In the genomic region with DNA sequence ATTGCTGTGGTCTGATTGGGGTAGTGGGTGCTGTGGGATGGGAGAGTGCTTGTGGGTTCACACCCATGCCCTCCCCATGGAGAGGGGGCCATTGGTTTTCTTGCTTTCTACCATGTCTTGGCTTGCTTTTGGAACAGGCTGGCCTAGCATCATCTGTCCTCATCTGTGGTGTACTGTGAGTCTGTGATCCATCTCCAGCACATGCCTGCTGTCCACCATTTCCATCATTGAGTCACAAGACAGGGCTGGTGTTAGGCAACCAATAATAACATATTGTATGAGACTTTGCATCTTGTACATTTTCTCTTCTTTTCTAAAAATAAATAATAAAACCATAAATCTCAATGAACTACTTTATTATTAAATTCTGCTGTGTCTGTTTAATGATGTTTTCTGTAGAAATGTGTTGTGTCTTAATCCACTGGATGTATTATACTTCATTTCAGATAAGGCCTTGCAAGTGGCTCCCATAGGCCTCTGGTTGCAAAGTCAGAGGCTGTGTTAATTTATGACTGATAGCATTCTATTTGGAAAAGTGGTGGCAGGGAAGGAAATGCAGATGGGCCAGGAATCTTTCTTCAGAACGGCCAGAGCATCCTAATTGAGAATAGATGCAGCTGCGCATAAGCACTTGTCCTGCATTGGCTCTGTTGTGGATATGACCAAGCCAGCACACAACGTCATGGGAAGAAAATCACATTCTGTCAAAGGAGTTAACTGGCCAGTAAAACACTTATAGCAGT, we compare ENCODE assay signal across 28 mouse cellular contexts. TPM values are rescaled to one million over a fixed set of nuclear protein-coding genes. Genes with fewer than 3 reads are reported as not detected.
DNase-seq lines count a peak whose midpoint lies in the region; ATAC-seq and TF ChIP-seq lines count a peak whose summit lies in the region.
"Had no signal": no experiment of that assay in that cellular context is flagged by ENCODE, and none has a peak within 500 bp of the region (broad histone marks: within the 10 kb centered on the region; RNA-seq: fewer than 3 reads in every experiment).

No protein-coding gene starts in this region.

- H3K27ac ChIP-seq in heart, postnatal 0 days (ENCODE audit: low read depth): no peak overlapping the region
- no peak overlapping the region for H3K27ac ChIP-seq in heart, embryonic 11.5 days (ENCODE audit: low read depth, low read length)
- no peak overlapping the region for H3K27ac ChIP-seq in intestine, embryonic 15.5 days
- no peak overlapping the region for H3K27ac ChIP-seq in lung, postnatal 0 days (ENCODE audit: low read length)
- H3K27ac ChIP-seq in stomach, embryonic 15.5 days: peak overlapping the region; percentile 35; the same call in 1 of the 2 replicates
- no peak overlapping the region for H3K27ac ChIP-seq in layer of hippocampus, adult 2 months
- H3K27ac ChIP-seq: forebrain, embryonic 12.5 days; limb, embryonic 10.5 days; neural tube, embryonic 13.5 days had no signal

- no peak overlapping the region for H3K9ac ChIP-seq in heart, postnatal 0 days (replicated peaks; ENCODE audit: low read depth, low read length)
- H3K9ac ChIP-seq in heart, embryonic 11.5 days (ENCODE audit: low read depth, low read length): no peak overlapping the region
- no peak overlapping the region for H3K9ac ChIP-seq in intestine, embryonic 15.5 days
- H3K9ac ChIP-seq in lung, postnatal 0 days (replicated peaks; ENCODE audit: low read depth): no peak overlapping the region
- no peak overlapping the region for H3K9ac ChIP-seq in stomach, embryonic 15.5 days
- H3K9ac ChIP-seq: forebrain, embryonic 12.5 days; liver, postnatal 0 days; neural tube, embryonic 13.5 days had no signal

- no peak for TF ChIP-seq CTCF in heart, postnatal 0 days (IDR thresholded peaks at IDR 0.05; ENCODE audit: low read depth)
- no peak for TF ChIP-seq CTCF in lung, postnatal 0 days (IDR thresholded peaks at IDR 0.05)
- TF ChIP-seq CTCF in layer of hippocampus, adult 2 months (conservative IDR thresholded peaks at IDR 0.05): no peak

- no peaks in the 10 kb centered on the region for H3K27me3 ChIP-seq in heart, postnatal 0 days (ENCODE audit: control insufficient read depth, insufficient read depth, low read length)
- no peaks in the 10 kb centered on the region for H3K27me3 ChIP-seq in heart, embryonic 11.5 days (ENCODE audit: control insufficient read depth, insufficient read depth, low read length)
- no peaks in the 10 kb centered on the region for H3K27me3 ChIP-seq in intestine, embryonic 15.5 days (replicated peaks)
- no peaks in the 10 kb centered on the region for H3K27me3 ChIP-seq in lung, postnatal 0 days (replicated peaks; ENCODE audit: insufficient read depth, low read length)
- no peaks in the 10 kb centered on the region for H3K27me3 ChIP-seq in stomach, embryonic 15.5 days (replicated peaks)
- H3K27me3 ChIP-seq: forebrain, embryonic 12.5 days; neural tube, embryonic 13.5 days had no signal

- TF ChIP-seq EP300 in heart, postnatal 0 days (IDR thresholded peaks at IDR 0.05; ENCODE audit: low read depth): no peak
- TF ChIP-seq EP300 in lung, postnatal 0 days (IDR thresholded peaks at IDR 0.05): peak; percentile 21; the same call in 1 of the 2 replicates

- 70% methylated on average over 3 of the region's 3 CpGs for WGBS in heart, postnatal 0 days
- 83% methylated on average over 3 of the region's 3 CpGs for WGBS in heart, embryonic 11.5 days (ENCODE audit: insufficient replicate concordance)
- WGBS in intestine, embryonic 15.5 days: 52% methylated on average over 3 of the region's 3 CpGs
- WGBS in lung, postnatal 0 days: 52% methylated on average over 3 of the region's 3 CpGs
- 47% methylated on average over 3 of the region's 3 CpGs for WGBS in stomach, embryonic 15.5 days

- H3K4me2 ChIP-seq in heart, postnatal 0 days (ENCODE audit: low read depth, low read length): no peak overlapping the region
- H3K4me2 ChIP-seq in heart, embryonic 11.5 days: no peak overlapping the region
- H3K4me2 ChIP-seq in intestine, embryonic 15.5 days (replicated peaks): no peak overlapping the region
- no peak overlapping the region for H3K4me2 ChIP-seq in lung, postnatal 0 days (replicated peaks; ENCODE audit: low read depth, low read length)
- no peak overlapping the region for H3K4me2 ChIP-seq in stomach, embryonic 15.5 days
- H3K4me2 ChIP-seq: forebrain, embryonic 12.5 days; midbrain, embryonic 11.5 days; neural tube, embryonic 13.5 days had no signal

- 0 out of 2 replicates have a peak, but pooled peaks have one; percentile 11 for ATAC-seq in heart, postnatal 0 days (ENCODE audit: insufficient read depth, low read depth)
- no peak for ATAC-seq in heart, embryonic 11.5 days (replicated peaks; ENCODE audit: insufficient number of reproducible peaks, low FRiP score, low TSS enrichment)
- 0 out of 2 replicates have a peak, but pooled peaks have one; percentile 20 for ATAC-seq in intestine, embryonic 15.5 days
- peak; percentile 86 for ATAC-seq in lung, postnatal 0 days
- ATAC-seq in stomach, embryonic 15.5 days (ENCODE audit: insufficient read depth, low FRiP score, low read depth): no peak
- ATAC-seq: liver, postnatal 0 days had no signal

- 0 out of 2 replicates have a peak, but pooled peaks cover 3% of the 10 kb centered on the region for H3K9me3 ChIP-seq in heart, postnatal 0 days (replicated peaks; ENCODE audit: control insufficient read depth, low read length)
- no peaks in the 10 kb centered on the region for H3K9me3 ChIP-seq in heart, embryonic 11.5 days (replicated peaks; ENCODE audit: control insufficient read depth, low read length)
- no peaks in the 10 kb centered on the region for H3K9me3 ChIP-seq in intestine, embryonic 15.5 days
- H3K9me3 ChIP-seq in lung, postnatal 0 days (ENCODE audit: low read length): 0 out of 2 replicates have a peak, but pooled peaks cover 5% of the 10 kb centered on the region
- no peaks in the 10 kb centered on the region for H3K9me3 ChIP-seq in stomach, embryonic 15.5 days
- H3K9me3 ChIP-seq: forebrain, embryonic 12.5 days; limb, embryonic 10.5 days had no signal

- H3K36me3 ChIP-seq in heart, postnatal 0 days (replicated peaks; ENCODE audit: control insufficient read depth, insufficient read depth, low read length): no peaks in the 10 kb centered on the region
- no peaks in the 10 kb centered on the region for H3K36me3 ChIP-seq in heart, embryonic 11.5 days (ENCODE audit: control insufficient read depth, insufficient read depth, low read length)
- no peaks in the 10 kb centered on the region for H3K36me3 ChIP-seq in intestine, embryonic 15.5 days
- H3K36me3 ChIP-seq in lung, postnatal 0 days (ENCODE audit: insufficient read depth, low read length): no peaks in the 10 kb centered on the region
- H3K36me3 ChIP-seq in stomach, embryonic 15.5 days: no peaks in the 10 kb centered on the region
- H3K36me3 ChIP-seq: forebrain, embryonic 12.5 days; limb, embryonic 10.5 days had no signal

- peaks cover 4% of the 10 kb centered on the region; the same call in 1 of the 2 replicates for H3K4me1 ChIP-seq in heart, postnatal 0 days (ENCODE audit: control insufficient read depth, insufficient read depth)
- H3K4me1 ChIP-seq in heart, embryonic 11.5 days (ENCODE audit: control insufficient read depth, insufficient read depth, low read length): peaks cover 5% of the 10 kb centered on the region; the same call in 1 of the 2 replicates
- H3K4me1 ChIP-seq in intestine, embryonic 15.5 days (replicated peaks): peaks cover 6% of the 10 kb centered on the region; the same call in 1 of the 2 replicates
- H3K4me1 ChIP-seq in lung, postnatal 0 days (ENCODE audit: insufficient read depth, low read depth, low read length): no peaks in the 10 kb centered on the region
- peaks cover 4% of the 10 kb centered on the region; the same call in 1 of the 2 replicates for H3K4me1 ChIP-seq in stomach, embryonic 15.5 days
- H3K4me1 ChIP-seq: limb, embryonic 10.5 days had no signal

- H3K4me3 ChIP-seq in heart, postnatal 0 days (ENCODE audit: low read depth, low read length): no peak overlapping the region
- no peak overlapping the region for H3K4me3 ChIP-seq in heart, embryonic 11.5 days (ENCODE audit: low read depth, low read length)
- H3K4me3 ChIP-seq in intestine, embryonic 15.5 days (replicated peaks): no peak overlapping the region
- H3K4me3 ChIP-seq in lung, postnatal 0 days (ENCODE audit: low read depth, low read length): no peak overlapping the region
- no peak overlapping the region for H3K4me3 ChIP-seq in stomach, embryonic 15.5 days (replicated peaks)
- no peak overlapping the region for H3K4me3 ChIP-seq in layer of hippocampus, adult 2 months
- H3K4me3 ChIP-seq: forebrain, embryonic 12.5 days; limb, embryonic 10.5 days; neural tube, embryonic 13.5 days had no signal

- DNase-seq in heart, postnatal 0 days (ENCODE audit: low spot score): no peak
- peak; percentile 81 for DNase-seq in lung, postnatal 0 days (ENCODE audit: low spot score)
- no peak for DNase-seq in layer of hippocampus, postnatal 36 days
- DNase-seq in layer of hippocampus, adult 2 months (ENCODE audit: low spot score in 2 of 2): no peak
- DNase-seq: cerebellum, adult 8-10 months; kidney, postnatal 36 days; layer of hippocampus, adult 9-11 months; liver, postnatal 0 days; thymus, adult 2 months had no signal

RNA-seq across cellular contexts. Expression of a gene that starts 54.9 kb away (rescaled TPM):
- not detected in 2 replicates for total RNA-seq in heart, postnatal 0 days (2014; rRNA removed; ENCODE audit: low replicate concordance)
- not detected in 2 replicates for polyA plus RNA-seq in heart, postnatal 0 days (2015; fragmentation: Nextera tagmentation; extraction: Ambion mirVana)
- polyA plus RNA-seq in heart, embryonic 11.5 days (2014; fragmentation: Nextera tagmentation; extraction: Ambion mirVana): not detected in 2 replicates
- not detected in 2 replicates for polyA plus RNA-seq in intestine, embryonic 15.5 days (2015; fragmentation: Nextera tagmentation; extraction: Ambion mirVana)
- polyA plus RNA-seq in lung, postnatal 0 days (2015; fragmentation: Nextera tagmentation; extraction: Ambion mirVana): not detected in 2 replicates
- not detected in 2 replicates for polyA plus RNA-seq in stomach, embryonic 15.5 days (2015; fragmentation: Nextera tagmentation; extraction: Ambion mirVana)
- total RNA-seq in layer of hippocampus, postnatal 36 days (2021): not detected
- total RNA-seq in layer of hippocampus, adult 2 months (2021): not detected
- total RNA-seq: adrenal gland, adult 18-20 months; adrenal gland, postnatal 4 days; gastrocnemius, adult 8-10 months; left cerebral cortex, adult 8-10 months; liver, adult 2 months had no signal
- polyA plus RNA-seq: C2C12; cortical plate, adult 2 months; embryonic facial prominence, embryonic 11.5 days; forebrain, embryonic 12.5 days; heart, embryonic 14.5 days; hindbrain, embryonic 11.5 days; kidney, embryonic 14.5 days; limb, embryonic 10.5 days; liver, adult 2 months; liver, postnatal 0 days; midbrain, embryonic 11.5 days; neural tube, embryonic 13.5 days; small intestine, adult 2 months; thymus, adult 2 months had no signal

Comparison
In these comparisons a context has a peak if more than half of its experiments do, and no peak if none do; other contexts are left out.
1. ATAC-seq: peak in heart, postnatal 0 days (single experiment), intestine, embryonic 15.5 days (single experiment) and lung, postnatal 0 days (single experiment); none in heart, embryonic 11.5 days (single experiment) and stomach, embryonic 15.5 days (single experiment).